Mouse (Mus musculus) kidney, embryonic 16.5 days (tissue): ENCODE data around the gene Gpr63. TPM values are rescaled to one million over a fixed set of nuclear protein-coding genes. Genes with fewer than 3 reads are reported as not detected.
"Not testable (repeated sequence)": the region's sequence is repeated elsewhere in the genome, so short reads cannot be mapped to it uniquely, and the experiment has no call there.

Experiments used
- ATAC-seq: fragments of 200-750 bp; cut with Nextera tagmentation; 2 replicates; pipeline ENCODE4 v1.8.0; 2017; ENCODE audit warnings: moderate TSS enrichment; ENCODE audit not compliant: low FRiP score, low TSS enrichment
- H3K27ac ChIP-seq: fragments of 300-500 bp; sonication (generic); 2 replicates; pipeline ENCODE4 v1.5.1; 2014; ENCODE audit warnings: low read length
- H3K27me3 ChIP-seq: fragments of 300-500 bp; sonication (generic); 2 replicates; pipeline ENCODE4 v1.6.1; 2014; ENCODE audit warnings: low read length, control low read depth, mixed read lengths; ENCODE audit not compliant: insufficient read depth
- H3K36me3 ChIP-seq: fragments of 300-500 bp; sonication (generic); 2 replicates; pipeline ENCODE4 v1.6.1; 2014; ENCODE audit warnings: low read length, control low read depth, mixed read lengths; ENCODE audit not compliant: insufficient read depth
- H3K4me1 ChIP-seq: fragments of 300-500 bp; sonication (generic); 2 replicates; pipeline ENCODE4 v1.6.1; 2014; ENCODE audit warnings: low read length, control low read depth, mixed read lengths; ENCODE audit not compliant: insufficient read depth
- H3K4me2 ChIP-seq: fragments of 300-500 bp; sonication (generic); replicated peaks from 2 replicates; pipeline ENCODE4 v1.6.1; 2014; ENCODE audit warnings: low read depth, low read length
- H3K4me3 ChIP-seq: fragments of 300-500 bp; sonication (generic); 2 replicates; pipeline ENCODE4 v1.5.1; 2014; ENCODE audit warnings: mild to moderate bottlenecking, low read length
- H3K9ac ChIP-seq: fragments of 300-500 bp; sonication (generic); replicated peaks from 2 replicates; pipeline ENCODE4 v1.6.1; 2014; ENCODE audit warnings: low read length
- H3K9me3 ChIP-seq: fragments of 300-500 bp; sonication (generic); 2 replicates; pipeline ENCODE4 v1.6.1; 2016; ENCODE audit warnings: low read length, control low read depth
- WGBS: fragments of 180-500 bp; shearing (Covaris S2); extraction: QIAGEN DNeasy Blood & Tissue Kit; methylation state at CpG from one replicate; pipeline ENCODE4 v1.1.7; 2014; 5-methylcytosine and 5-hydroxymethylcytosine counted together
- polyA plus RNA-seq: library from polyadenylated mRNA; unstranded; fragments of >200 nt; fragmentation: Nextera tagmentation; extraction: Ambion mirVana; gene quantifications from 2 replicates; pipeline ENCODE4 v1.2.1, GENCODE M21; 2015

Gpr63 gene
- polyA plus RNA-seq, 1 experiment from 2014 or later: 0.61 TPM

GRCm38 (mm10) chr4:24985612-24986011 lies 19.4 kb downstream of the Gpr63 start:
- ATAC-seq: no peak
- Histone ChIP-seq H3K4me3 (no peak overlapping the region), H3K36me3 (no peaks in the 10 kb centered on the region), H3K9me3 (peaks cover 3% of the 10 kb centered on the region; the same call in 1 of the 2 replicates), H3K4me2 (no peak overlapping the region), H3K9ac (no peak overlapping the region), H3K4me1 (no peaks in the 10 kb centered on the region), H3K27ac (no peak overlapping the region), H3K27me3 (no peaks in the 10 kb centered on the region)
- 89% methylated on average over 5 of the region's 5 CpGs for WGBS

GRCm38 (mm10) chr4:24991475-24991874 lies 25.3 kb downstream of the Gpr63 start:
- Histone ChIP-seq H3K4me1 (no peaks in the 10 kb centered on the region), H3K27ac (no peak overlapping the region), H3K9me3 (no peaks in the 10 kb centered on the region), H3K9ac (no peak overlapping the region), H3K4me3 (no peak overlapping the region), H3K4me2 (no peak overlapping the region), H3K27me3 (no peaks in the 10 kb centered on the region), H3K36me3 (no peaks in the 10 kb centered on the region)
- 93% methylated on average over 2 of the region's 2 CpGs for WGBS
- no peak for ATAC-seq

GRCm38 (mm10) chr4:25009328-25009727 lies 43.1 kb downstream of the Gpr63 start:
- not testable (repeated sequence) for H3K27ac ChIP-seq, H3K4me2 ChIP-seq, H3K9me3 ChIP-seq, H3K4me1 ChIP-seq, H3K27me3 ChIP-seq, ATAC-seq, H3K4me3 ChIP-seq, H3K9ac ChIP-seq
- WGBS: 85% methylated on average over 8 of the region's 8 CpGs
- H3K36me3 ChIP-seq: peaks cover 17% of the 10 kb centered on the region; the same call in 1 of the 2 replicates

GRCm38 (mm10) chr4:25011780-25012179 lies 45.6 kb downstream of the Gpr63 start:
- Histone ChIP-seq H3K4me1 (no peaks in the 10 kb centered on the region), H3K4me2 (no peak overlapping the region), H3K27ac (no peak overlapping the region), H3K36me3 (peaks cover 16% of the 10 kb centered on the region; the same call in 1 of the 2 replicates), H3K27me3 (no peaks in the 10 kb centered on the region), H3K9ac (no peak overlapping the region), H3K9me3 (no peaks in the 10 kb centered on the region), H3K4me3 (no peak overlapping the region)
- no peak for ATAC-seq
- 84% methylated on average over 5 of the region's 5 CpGs for WGBS

- Histone ChIP-seq H3K27ac (no peak overlapping the region), H3K4me2 (no peak overlapping the region), H3K4me3 (no peak overlapping the region), H3K9me3 (no peaks in the 10 kb centered on the region), H3K4me1 (no peaks in the 10 kb centered on the region), H3K27me3 (no peaks in the 10 kb centered on the region), H3K36me3 (peaks cover 7% of the 10 kb centered on the region; the same call in 1 of the 2 replicates), H3K9ac (no peak overlapping the region)
- ATAC-seq: no peak
- WGBS: 84% methylated on average over 3 of the region's 3 CpGs
Observed at GRCm38 (mm10) chr4:25012726-25013125, 46.5 kb downstream of the Gpr63 start.

- H3K4me2 ChIP-seq: no peak overlapping the region
- no peaks in the 10 kb centered on the region for H3K4me1 ChIP-seq
- no peak overlapping the region for H3K4me3 ChIP-seq
- ATAC-seq: no peak
- H3K27me3 ChIP-seq: no peaks in the 10 kb centered on the region
- H3K9ac ChIP-seq: no peak overlapping the region
- H3K27ac ChIP-seq: no peak overlapping the region
- WGBS: 91% methylated on average over 2 of the region's 2 CpGs
- H3K36me3 ChIP-seq: no peaks in the 10 kb centered on the region
- H3K9me3 ChIP-seq: no peaks in the 10 kb centered on the region
Observed at GRCm38 (mm10) chr4:25015017-25015655, 48.9 kb downstream of the Gpr63 start.

GRCm38 (mm10) chr4:25028252-25028651 lies 62.0 kb downstream of the Gpr63 start:
- WGBS: 98% methylated on average over 2 of the region's 2 CpGs

GRCm38 (mm10) chr4:25028752-25029151 lies 62.5 kb downstream of the Gpr63 start:
- no peak overlapping the region for H3K27ac ChIP-seq
- H3K4me3 ChIP-seq: no peak overlapping the region
- peaks cover 3% of the 10 kb centered on the region; the same call in 1 of the 2 replicates for H3K9me3 ChIP-seq
- no peak overlapping the region for H3K4me2 ChIP-seq
- H3K9ac ChIP-seq: no peak overlapping the region
- H3K27me3 ChIP-seq: no peaks in the 10 kb centered on the region
- ATAC-seq: no peak
- no peaks in the 10 kb centered on the region for H3K36me3 ChIP-seq
- 70% methylated on average over 1 of the region's 1 CpGs for WGBS
- H3K4me1 ChIP-seq: no peaks in the 10 kb centered on the region

More at GRCm38 (mm10) chr4:25028252-25028651, 62.0 kb downstream of the Gpr63 start:
- Histone ChIP-seq H3K36me3 (no peaks in the 10 kb centered on the region), H3K9me3 (peaks cover 3% of the 10 kb centered on the region; the same call in 1 of the 2 replicates), H3K27me3 (no peaks in the 10 kb centered on the region), H3K4me1 (no peaks in the 10 kb centered on the region), H3K4me3 (no peak overlapping the region), H3K9ac (no peak overlapping the region), H3K4me2 (no peak overlapping the region), H3K27ac (no peak overlapping the region)
- no peak for ATAC-seq

- no peaks in the 10 kb centered on the region for H3K36me3 ChIP-seq
- no peak overlapping the region for H3K4me3 ChIP-seq
- no peak overlapping the region for H3K4me2 ChIP-seq
- no peak overlapping the region for H3K27ac ChIP-seq
- ATAC-seq: no peak
- 80% methylated on average over 4 of the region's 4 CpGs for WGBS
- H3K27me3 ChIP-seq: no peaks in the 10 kb centered on the region
- H3K9me3 ChIP-seq: peaks cover 3% of the 10 kb centered on the region; the same call in 1 of the 2 replicates
- H3K9ac ChIP-seq: no peak overlapping the region
- no peaks in the 10 kb centered on the region for H3K4me1 ChIP-seq
Observed at GRCm38 (mm10) chr4:25029875-25030274, 63.7 kb downstream of the Gpr63 start.

GRCm38 (mm10) chr4:25035158-25035791 lies 69.1 kb downstream of the Gpr63 start:
- no peak overlapping the region for H3K4me3 ChIP-seq
- no peaks in the 10 kb centered on the region for H3K27me3 ChIP-seq
- peaks cover 3% of the 10 kb centered on the region; the same call in 1 of the 2 replicates for H3K9me3 ChIP-seq
- H3K27ac ChIP-seq: no peak overlapping the region
- H3K9ac ChIP-seq: no peak overlapping the region
- ATAC-seq: 0 out of 2 replicates have a peak, but pooled peaks have one; percentile 35
- H3K4me2 ChIP-seq: no peak overlapping the region
- 16% methylated on average over 6 of the region's 6 CpGs for WGBS
- H3K36me3 ChIP-seq: no peaks in the 10 kb centered on the region
- H3K4me1 ChIP-seq: 0 out of 2 replicates have a peak, but pooled peaks cover 4% of the 10 kb centered on the region
